Mouse (Mus musculus): ENCODE measurements around the gene Gjd3.
"Not testable (repeated sequence)": the region's sequence is repeated elsewhere in the genome, so short reads cannot be mapped to it uniquely, and the experiment has no call there.

Gene Gjd3

GRCm38 (mm10) chr11:98933847-98934246 is 49.0 kb downstream of the Gjd3 start:
- DNase-seq (ENCODE audit: low spot score in 2 of 2): not testable (repeated sequence)

DNA sequence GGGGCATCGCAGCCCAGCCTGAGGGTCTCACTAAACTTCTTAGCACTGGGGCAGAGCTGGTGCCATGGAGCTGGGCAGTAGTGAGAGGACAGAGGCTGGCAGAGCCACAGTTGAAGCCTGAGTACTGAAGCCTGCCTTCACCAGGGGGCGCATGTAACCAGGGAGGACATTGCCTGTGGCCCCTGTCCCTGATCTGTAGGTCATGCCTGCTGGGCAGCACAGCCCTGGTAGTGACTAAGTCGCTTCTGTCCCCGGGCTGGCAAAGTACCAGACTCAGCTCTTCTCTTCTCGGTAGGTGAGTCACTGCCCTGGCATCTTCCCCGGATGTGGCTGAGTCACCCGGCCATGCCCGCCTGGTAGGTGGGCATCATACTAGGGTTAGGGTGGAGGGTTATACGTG is 49.7 kb downstream of the Gjd3 start:
- peak in 1 of 2 experiments; percentile 75 for DNase-seq (ENCODE audit: low spot score in 2 of 2)

DNA sequence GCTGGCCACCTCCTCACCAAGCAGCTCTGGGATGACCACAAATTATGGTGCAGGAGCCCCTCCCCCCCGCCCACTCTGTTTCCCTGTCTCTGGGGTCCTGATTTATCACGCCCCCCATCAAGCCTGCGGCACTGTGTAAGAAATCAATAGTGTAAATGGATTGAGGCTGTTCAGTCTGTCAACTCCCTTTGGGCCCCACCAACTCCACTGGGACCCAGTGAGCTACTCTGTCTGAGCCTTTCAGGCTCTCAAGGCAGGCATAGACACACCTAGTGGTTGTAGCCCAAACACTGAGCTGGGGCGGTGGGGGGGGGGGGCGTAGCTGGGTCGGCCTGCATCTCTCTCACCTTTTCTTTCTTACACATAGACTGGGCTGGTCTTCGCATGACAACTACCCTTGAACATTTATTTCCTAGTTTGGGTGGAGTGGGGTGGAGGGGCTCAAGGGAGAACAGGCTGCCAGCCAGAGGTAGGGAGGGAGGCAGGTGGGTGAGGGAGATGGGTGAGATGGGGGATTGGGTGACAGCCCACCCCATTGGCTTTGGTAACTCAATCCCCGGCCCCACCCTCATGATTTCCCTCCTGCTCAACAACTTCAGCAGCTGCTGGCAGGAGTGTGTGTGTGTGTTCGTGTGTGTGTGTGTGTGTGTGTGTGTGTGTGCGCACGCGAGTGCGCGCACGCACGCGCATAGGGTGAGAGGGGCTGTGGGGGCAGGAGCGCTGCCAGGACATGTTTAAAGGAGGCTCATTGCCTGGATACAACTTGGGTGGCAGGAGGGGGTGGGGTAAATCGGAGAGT is 50.3 kb downstream of the Gjd3 start:
- no peak for DNase-seq (ENCODE audit: low spot score in 2 of 2)

Measured in heart, adult 9 months (tissue).